Mouse (Mus musculus) liver, postnatal 0 days (tissue): ENCODE measurements around the gene Rgl1. TPM values are rescaled to one million over a fixed set of nuclear protein-coding genes. Genes with fewer than 3 reads are reported as not detected.

Experiments used
- ATAC-seq: fragments of 200-750 bp; cut with Nextera tagmentation; 2 replicates; pipeline ENCODE4 v1.8.0; 2017; ENCODE audit warnings: mild to moderate bottlenecking, moderate library complexity
- DNase-seq: peaks from one replicate; pipeline ENCODE4 v3.0.0-alpha.2; 2016
- H3K27ac ChIP-seq: fragments of 300-500 bp; sonication (generic); 2 replicates; pipeline ENCODE4 v1.5.1; 2014; ENCODE audit warnings: antibody characterized with exemption, moderate library complexity, mild to moderate bottlenecking, low read depth
- H3K27me3 ChIP-seq: fragments of 300-500 bp; sonication (generic); 2 replicates; pipeline ENCODE4 v1.6.1; 2014; ENCODE audit warnings: low read length, control low read depth, mixed read lengths; ENCODE audit not compliant: insufficient read depth
- H3K36me3 ChIP-seq: fragments of 300-500 bp; sonication (generic); replicated peaks from 2 replicates; pipeline ENCODE4 v1.6.1; 2014; ENCODE audit warnings: mild to moderate bottlenecking, control low read depth, low read length, moderate library complexity, mixed read lengths; ENCODE audit not compliant: insufficient read depth
- H3K4me1 ChIP-seq: fragments of 300-500 bp; sonication (generic); 2 replicates; pipeline ENCODE4 v1.6.1; 2014; ENCODE audit warnings: antibody characterized with exemption, mild to moderate bottlenecking, control low read depth; ENCODE audit not compliant: insufficient read depth
- H3K4me2 ChIP-seq: fragments of 300-500 bp; sonication (generic); 2 replicates; pipeline ENCODE4 v1.6.1; 2014; ENCODE audit warnings: low read depth, mild to moderate bottlenecking, low read length, moderate library complexity, mixed read lengths
- H3K4me3 ChIP-seq: fragments of 300-500 bp; sonication (generic); 2 replicates; pipeline ENCODE4 v1.5.1; 2014; ENCODE audit warnings: low read depth, low read length
- H3K9ac ChIP-seq: fragments of 300-500 bp; sonication (generic); replicated peaks from 2 replicates; pipeline ENCODE4 v1.6.1; 2014; ENCODE audit warnings: mild to moderate bottlenecking, moderate library complexity
- H3K9me3 ChIP-seq: fragments of 300-500 bp; sonication (generic); 2 replicates; pipeline ENCODE4 v1.6.1; 2016; ENCODE audit warnings: mild to moderate bottlenecking, control low read depth, low read length, mixed read lengths
- CTCF ChIP-seq: sonication (generic); IDR thresholded peaks from 2 replicates; pipeline ENCODE4 v1.5.1; 2016; ENCODE audit warnings: antibody characterized with exemption, low read depth
- EP300 ChIP-seq: IDR thresholded peaks from 2 replicates; pipeline ENCODE4 v1.6.1; 2016; ENCODE audit warnings: antibody characterized with exemption, low read depth, mild to moderate bottlenecking
- WGBS: fragments of 180-500 bp; shearing (Covaris S2); extraction: QIAGEN DNeasy Blood & Tissue Kit; methylation state at CpG from one replicate; pipeline ENCODE4 v1.1.7; 2014; ENCODE audit not compliant: insufficient replicate concordance; 5-methylcytosine and 5-hydroxymethylcytosine counted together
- polyA plus RNA-seq: library from polyadenylated mRNA; unstranded; fragments of >200 nt; fragmentation: Nextera tagmentation; extraction: Ambion mirVana; gene quantifications from 2 replicates; pipeline ENCODE4 v1.2.1, GENCODE M21; 2015

Gene Rgl1
- polyA plus RNA-seq, 1 experiment from 2014 or later, result 16.2 TPM

GRCm38 (mm10) chr1:152682368-152683194 lies 83.6 kb downstream of the Rgl1 start:
- TF ChIP-seq EP300 (no peak), CTCF (no peak)
- Histone ChIP-seq H3K36me3 (no peaks in the 10 kb centered on the region), H3K27me3 (no peaks in the 10 kb centered on the region), H3K27ac (no peak overlapping the region), H3K9me3 (no peaks in the 10 kb centered on the region), H3K4me2 (0 out of 2 replicates have a peak overlapping the region, but pooled peaks have one; percentile 3), H3K4me1 (peaks cover 6% of the 10 kb centered on the region; the same call in 1 of the 2 replicates), H3K9ac (no peak overlapping the region), H3K4me3 (no peak overlapping the region)
- WGBS, result 49% methylated on average over 11 of the region's 11 CpGs
- DNase-seq (no peak), ATAC-seq (peak; percentile 44; the same call in 1 of the 2 replicates)

GRCm38 (mm10) chr1:152681676-152682367 lies 84.3 kb downstream of the Rgl1 start:
- ATAC-seq, result no peak
- no peak overlapping the region for H3K9ac ChIP-seq

GRCm38 (mm10) chr1:152681116-152681515 lies 85.0 kb downstream of the Rgl1 start:
- TF ChIP-seq CTCF (no peak), EP300 (no peak)
- ATAC-seq, result no peak
- Histone ChIP-seq H3K9me3 (no peaks in the 10 kb centered on the region), H3K4me3 (no peak overlapping the region), H3K9ac (no peak overlapping the region), H3K4me2 (no peak overlapping the region), H3K36me3 (no peaks in the 10 kb centered on the region), H3K4me1 (peaks cover 6% of the 10 kb centered on the region; the same call in 1 of the 2 replicates), H3K27me3 (no peaks in the 10 kb centered on the region), H3K27ac (no peak overlapping the region)
- WGBS, result 51% methylated on average over 8 of the region's 8 CpGs
- no peak for DNase-seq

More at GRCm38 (mm10) chr1:152681676-152682367, 84.3 kb downstream of the Rgl1 start:
- no peak for DNase-seq
- Histone ChIP-seq H3K9me3 (no peaks in the 10 kb centered on the region), H3K4me3 (no peak overlapping the region), H3K4me2 (no peak overlapping the region), H3K27me3 (no peaks in the 10 kb centered on the region), H3K27ac (no peak overlapping the region), H3K36me3 (no peaks in the 10 kb centered on the region), H3K4me1 (peaks cover 6% of the 10 kb centered on the region; the same call in 1 of the 2 replicates)
- TF ChIP-seq CTCF, result peak; percentile 35; the same call in 1 of the 2 replicates
- TF ChIP-seq EP300, result no peak
- 76% methylated on average over 6 of the region's 6 CpGs for WGBS

- H3K9me3 ChIP-seq, result no peaks in the 10 kb centered on the region
- WGBS, result 48% methylated on average over 5 of the region's 5 CpGs
- TF ChIP-seq CTCF (peak; percentile 69), EP300 (no peak)
- H3K27ac ChIP-seq, result peak overlapping the region; percentile 52; the same call in 1 of the 2 replicates
- no peak overlapping the region for H3K4me3 ChIP-seq
- ATAC-seq (no peak), DNase-seq (peak; percentile 65)
- H3K9ac ChIP-seq, result no peak overlapping the region
- H3K4me2 ChIP-seq, result no peak overlapping the region
- peaks cover 6% of the 10 kb centered on the region; the same call in 1 of the 2 replicates for H3K4me1 ChIP-seq
- H3K36me3 ChIP-seq, result no peaks in the 10 kb centered on the region
- H3K27me3 ChIP-seq, result no peaks in the 10 kb centered on the region
These were observed 87.7 kb downstream of the Rgl1 start for GRCm38 (mm10) chr1:152678451-152678850.

- TF ChIP-seq EP300 (peak; percentile 42; the same call in 1 of the 2 replicates), CTCF (no peak)
- WGBS, result 59% methylated on average over 12 of the region's 12 CpGs
- Histone ChIP-seq H3K27ac (peak overlapping the region; percentile 52; the same call in 1 of the 2 replicates), H3K9me3 (no peaks in the 10 kb centered on the region), H3K36me3 (no peaks in the 10 kb centered on the region), H3K9ac (no peak overlapping the region), H3K4me1 (peaks cover 3% of the 10 kb centered on the region; the same call in 1 of the 2 replicates), H3K4me2 (no peak overlapping the region), H3K4me3 (no peak overlapping the region), H3K27me3 (no peaks in the 10 kb centered on the region)
- DNase-seq (no peak), ATAC-seq (no peak)
These were observed 88.5 kb downstream of the Rgl1 start for GRCm38 (mm10) chr1:152677482-152678211.
